Mouse (Mus musculus) hindbrain, postnatal 0 days (tissue): ENCODE data around the gene Prdm8. TPM values are rescaled to one million over a fixed set of nuclear protein-coding genes. Genes with fewer than 3 reads are reported as not detected.

Experiments
- ATAC-seq: fragments of 200-750 bp; cut with Nextera tagmentation; 2 replicates; pipeline ENCODE4 v1.8.0; 2017; ENCODE audit warnings: mild to moderate bottlenecking, moderate TSS enrichment, moderate library complexity
- DNase-seq: peaks from one replicate; pipeline ENCODE4 v3.0.0-alpha.2; 2015; ENCODE audit warnings: low spot score
- H3K27ac ChIP-seq: fragments of 300-500 bp; sonication (generic); 2 replicates; pipeline ENCODE4 v1.5.1; 2014; ENCODE audit warnings: mild to moderate bottlenecking
- H3K27me3 ChIP-seq: fragments of 300-500 bp; sonication (generic); 2 replicates; pipeline ENCODE4 v1.6.1; 2014; ENCODE audit warnings: low read length, mixed read lengths; ENCODE audit not compliant: insufficient read depth
- H3K36me3 ChIP-seq: fragments of 300-500 bp; sonication (generic); 2 replicates; pipeline ENCODE4 v1.6.1; 2014; ENCODE audit warnings: low read length, mixed read lengths; ENCODE audit not compliant: insufficient read depth
- H3K4me1 ChIP-seq: fragments of 300-500 bp; sonication (generic); 2 replicates; pipeline ENCODE4 v1.6.1; 2014; ENCODE audit warnings: antibody characterized with exemption, low read length, mixed read lengths; ENCODE audit not compliant: insufficient read depth
- H3K4me2 ChIP-seq: fragments of 300-500 bp; sonication (generic); 2 replicates; pipeline ENCODE4 v1.6.1; 2014; ENCODE audit warnings: low read depth, mild to moderate bottlenecking, low read length, moderate library complexity, mixed read lengths
- H3K4me3 ChIP-seq: fragments of 300-500 bp; sonication (generic); 2 replicates; pipeline ENCODE4 v1.5.1; 2014; ENCODE audit warnings: low read length
- H3K9ac ChIP-seq: fragments of 300-500 bp; sonication (generic); replicated peaks from 2 replicates; pipeline ENCODE4 v1.6.1; 2014; ENCODE audit warnings: mild to moderate bottlenecking, low read length, moderate library complexity, mixed read lengths
- H3K9me3 ChIP-seq: fragments of 300-500 bp; sonication (generic); 2 replicates; pipeline ENCODE4 v1.6.1; 2016; ENCODE audit warnings: low read length, mixed read lengths
- CTCF ChIP-seq: IDR thresholded peaks from 2 replicates; pipeline ENCODE4 v1.5.1; 2016; ENCODE audit warnings: antibody characterized with exemption, control low read depth, low read depth
- WGBS: fragments of 180-500 bp; shearing (Covaris S2); extraction: QIAGEN DNeasy Blood & Tissue Kit; methylation state at CpG from one replicate; pipeline ENCODE4 v1.1.7; 2014; 5-methylcytosine and 5-hydroxymethylcytosine counted together
- polyA plus RNA-seq: library from polyadenylated mRNA; unstranded; fragments of >200 nt; fragmentation: Nextera tagmentation; extraction: Ambion mirVana; gene quantifications from 2 replicates; pipeline ENCODE4 v1.2.1, GENCODE M21; 2015
- total RNA-seq: library from RNA; depleted of rRNA; stranded (reverse); fragments of >200 nt; gene quantifications from 2 replicates; pipeline ENCODE4 v1.2.3, GENCODE M21; 2014

Prdm8 gene
- total and polyA plus RNA-seq, 2 experiments from 2014 or later, result 2.7 to 38.0 TPM

GRCm38 (mm10) chr5:98168356-98169285, 1.6 kb downstream of the Prdm8 start:
- TF ChIP-seq CTCF, result no peak
- Histone ChIP-seq H3K9me3 (no peaks in the 10 kb centered on the region), H3K27me3 (peaks cover 15% of the 10 kb centered on the region), H3K27ac (0 out of 2 replicates have a peak overlapping the region, but pooled peaks have one; percentile 32), H3K4me2 (peak overlapping the region; percentile 69), H3K4me3 (peak overlapping the region; percentile 41), H3K36me3 (no peaks in the 10 kb centered on the region), H3K4me1 (0 out of 2 replicates have a peak, but pooled peaks cover 3% of the 10 kb centered on the region), H3K9ac (peak overlapping the region; percentile 30; the same call in 1 of the 2 replicates)
- no peak for ATAC-seq
- WGBS, result under 1% methylated on average over 37 of the region's 37 CpGs
- peak; percentile 35 for DNase-seq

GRCm38 (mm10) chr5:98169376-98170351, 2.7 kb downstream of the Prdm8 start:
- ATAC-seq, result no peak
- H3K9ac ChIP-seq, result no peak overlapping the region; the same call in 1 of the 2 replicates
- H3K4me2 ChIP-seq, result peak overlapping the region; percentile 69
- H3K4me1 ChIP-seq, result 0 out of 2 replicates have a peak, but pooled peaks cover 3% of the 10 kb centered on the region
- WGBS, result 7% methylated on average over 30 of the region's 30 CpGs
- H3K9me3 ChIP-seq, result no peaks in the 10 kb centered on the region
- H3K27ac ChIP-seq, result peak overlapping the region; percentile 49; the same call in 1 of the 2 replicates
- H3K36me3 ChIP-seq, result no peaks in the 10 kb centered on the region
- TF ChIP-seq CTCF, result no peak
- DNase-seq, result peak; percentile 50
- H3K4me3 ChIP-seq, result peak overlapping the region; percentile 41
- H3K27me3 ChIP-seq, result peaks cover 15% of the 10 kb centered on the region

DNA sequence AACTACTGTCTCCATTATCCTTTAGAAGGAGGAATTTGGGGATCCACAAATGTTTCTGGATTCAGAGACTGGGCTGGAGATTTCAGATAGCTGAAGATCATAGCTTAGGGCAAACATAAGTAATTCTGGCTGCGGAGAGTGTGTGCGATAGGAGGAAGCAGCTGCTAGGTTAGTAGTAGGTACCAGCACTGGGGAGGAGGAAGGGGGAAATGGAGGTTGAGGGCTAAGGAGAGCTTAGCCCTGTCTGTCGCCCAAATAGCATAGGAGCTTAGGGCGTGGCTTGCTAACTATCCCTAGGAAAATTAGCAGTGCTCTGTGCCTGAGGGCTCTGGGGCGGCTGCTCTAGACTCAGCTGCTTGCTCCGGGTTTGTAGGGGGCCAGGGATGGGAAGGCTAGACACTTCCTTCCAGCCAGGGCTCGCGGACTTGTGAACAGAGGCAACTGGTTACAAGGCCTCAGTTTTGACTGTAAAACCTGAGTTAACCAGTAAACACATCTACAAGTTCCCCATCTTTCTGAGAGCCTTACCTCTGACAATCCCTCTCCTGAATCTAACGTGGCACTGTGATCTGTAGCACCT, 4.7 kb downstream of the Prdm8 start:
- ATAC-seq (no peak), DNase-seq (no peak)
- H3K36me3 ChIP-seq, result no peaks in the 10 kb centered on the region
- peaks cover 15% of the 10 kb centered on the region for H3K27me3 ChIP-seq
- WGBS, result 31% methylated on average over 9 of the region's 9 CpGs
- H3K27ac ChIP-seq, result no peak overlapping the region
- TF ChIP-seq CTCF, result no peak
- no peak overlapping the region for H3K9ac ChIP-seq
- no peak overlapping the region for H3K4me2 ChIP-seq
- H3K4me3 ChIP-seq, result no peak overlapping the region
- 0 out of 2 replicates have a peak, but pooled peaks cover 3% of the 10 kb centered on the region for H3K4me1 ChIP-seq
- no peaks in the 10 kb centered on the region for H3K9me3 ChIP-seq

GRCm38 (mm10) chr5:98172502-98173181, 5.6 kb downstream of the Prdm8 start:
- Histone ChIP-seq H3K4me2 (0 out of 2 replicates have a peak overlapping the region, but pooled peaks have one; percentile 8), H3K36me3 (no peaks in the 10 kb centered on the region), H3K9me3 (no peaks in the 10 kb centered on the region), H3K9ac (no peak overlapping the region), H3K27ac (no peak overlapping the region), H3K4me3 (no peak overlapping the region), H3K4me1 (0 out of 2 replicates have a peak, but pooled peaks cover 3% of the 10 kb centered on the region), H3K27me3 (peaks cover 15% of the 10 kb centered on the region)
- WGBS, result 10% methylated on average over 15 of the region's 15 CpGs
- ATAC-seq (peak; percentile 29), DNase-seq (peak; percentile 55)
- peak; percentile 26; the same call in 1 of the 2 replicates for TF ChIP-seq CTCF

DNA sequence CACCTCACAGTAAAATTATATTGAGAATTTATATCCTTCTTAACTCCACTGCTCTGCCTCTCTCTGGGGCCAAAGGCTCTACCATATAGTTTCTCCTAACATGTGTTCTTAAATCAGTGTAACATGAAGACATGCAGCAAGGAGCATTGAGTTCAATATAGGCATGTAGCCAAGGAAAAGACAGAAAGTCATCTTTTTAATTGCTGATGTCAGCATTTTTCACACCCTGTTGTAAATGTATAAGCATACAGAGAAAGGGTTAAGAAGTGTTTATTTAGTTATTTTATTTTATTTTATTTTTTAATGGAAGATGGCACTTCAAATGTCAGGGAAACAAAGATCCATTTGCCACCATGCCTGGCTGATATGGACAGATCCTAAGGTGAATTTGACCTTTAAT, 6.7 kb downstream of the Prdm8 start:
- Histone ChIP-seq H3K9me3 (no peaks in the 10 kb centered on the region), H3K4me2 (no peak overlapping the region), H3K27me3 (peaks cover 15% of the 10 kb centered on the region), H3K4me1 (0 out of 2 replicates have a peak, but pooled peaks cover 3% of the 10 kb centered on the region), H3K27ac (no peak overlapping the region), H3K4me3 (no peak overlapping the region), H3K36me3 (no peaks in the 10 kb centered on the region), H3K9ac (no peak overlapping the region)
- DNase-seq (no peak), ATAC-seq (no peak)
- TF ChIP-seq CTCF, result no peak
